22 mouse cellular contexts compared by ENCODE assay signal in genomic region chr14:55301996-55302395, GRCm38 (mm10).
DNase-seq lines count a peak whose midpoint lies in the region; ATAC-seq lines count a peak whose summit lies in the region.
"Had no signal": no experiment of that assay in that cellular context is flagged by ENCODE, and none has a peak within 500 bp of the region (broad histone marks: within the 10 kb centered on the region; RNA-seq: fewer than 3 reads in every experiment).

No protein-coding gene starts in this region.

- no peak overlapping the region for H3K9ac ChIP-seq in embryonic facial prominence, embryonic 14.5 days (ENCODE audit: low read depth, low read length)
- H3K9ac ChIP-seq: embryonic facial prominence, embryonic 15.5 days; forebrain, postnatal 0 days; hindbrain, embryonic 12.5 days; hindbrain, embryonic 15.5 days had no signal

- H3K27ac ChIP-seq in embryonic facial prominence, embryonic 14.5 days (replicated peaks; ENCODE audit: low read depth, low read length) = no peak overlapping the region
- H3K27ac ChIP-seq in embryonic facial prominence, embryonic 10.5 days (replicated peaks) = no peak overlapping the region
- no peak overlapping the region for H3K27ac ChIP-seq in heart, embryonic 10.5 days
- H3K27ac ChIP-seq: embryonic facial prominence, embryonic 15.5 days; gastrocnemius, adult 2 months; hindbrain, embryonic 12.5 days; hindbrain, embryonic 15.5 days had no signal

- no peaks in the 10 kb centered on the region for H3K36me3 ChIP-seq in embryonic facial prominence, embryonic 14.5 days (ENCODE audit: control insufficient read depth, insufficient read depth, low read length)
- H3K36me3 ChIP-seq in embryonic facial prominence, embryonic 10.5 days (replicated peaks) = no peaks in the 10 kb centered on the region
- H3K36me3 ChIP-seq in heart, embryonic 10.5 days = no peaks in the 10 kb centered on the region
- H3K36me3 ChIP-seq: embryonic facial prominence, embryonic 15.5 days; hindbrain, embryonic 12.5 days; hindbrain, embryonic 15.5 days had no signal

- 41% methylated on average over 2 of the region's 2 CpGs for WGBS in embryonic facial prominence, embryonic 14.5 days
- 66% methylated on average over 2 of the region's 2 CpGs for WGBS in embryonic facial prominence, embryonic 10.5 days
- WGBS in heart, embryonic 10.5 days = 42% methylated on average over 2 of the region's 2 CpGs

- no peaks in the 10 kb centered on the region for H3K27me3 ChIP-seq in embryonic facial prominence, embryonic 14.5 days (replicated peaks; ENCODE audit: control insufficient read depth, insufficient read depth, low read length)
- no peaks in the 10 kb centered on the region for H3K27me3 ChIP-seq in embryonic facial prominence, embryonic 10.5 days (replicated peaks; ENCODE audit: low read depth, poor library complexity, severe bottlenecking)
- H3K27me3 ChIP-seq in heart, embryonic 10.5 days (ENCODE audit: insufficient read depth, poor library complexity, severe bottlenecking) = no peaks in the 10 kb centered on the region; the same call in 1 of the 2 replicates
- H3K27me3 ChIP-seq: embryonic facial prominence, embryonic 15.5 days; hindbrain, embryonic 12.5 days; hindbrain, embryonic 15.5 days had no signal

- H3K4me1 ChIP-seq in embryonic facial prominence, embryonic 14.5 days (ENCODE audit: control insufficient read depth, insufficient read depth, low read length) = no peaks in the 10 kb centered on the region
- 0 out of 2 replicates have a peak, but pooled peaks cover 7% of the 10 kb centered on the region for H3K4me1 ChIP-seq in embryonic facial prominence, embryonic 10.5 days
- 0 out of 2 replicates have a peak, but pooled peaks cover 5% of the 10 kb centered on the region for H3K4me1 ChIP-seq in heart, embryonic 10.5 days
- H3K4me1 ChIP-seq: embryonic facial prominence, embryonic 15.5 days; hindbrain, embryonic 12.5 days; hindbrain, embryonic 15.5 days had no signal

- no peak overlapping the region for H3K4me3 ChIP-seq in embryonic facial prominence, embryonic 14.5 days (ENCODE audit: low read depth, low read length)
- H3K4me3 ChIP-seq in embryonic facial prominence, embryonic 10.5 days = no peak overlapping the region
- H3K4me3 ChIP-seq in heart, embryonic 10.5 days = no peak overlapping the region
- H3K4me3 ChIP-seq: embryonic facial prominence, embryonic 15.5 days; gastrocnemius, adult 2 months; heart, adult 2 months; hindbrain, embryonic 12.5 days; hindbrain, embryonic 15.5 days had no signal

- no peaks in the 10 kb centered on the region for H3K9me3 ChIP-seq in embryonic facial prominence, embryonic 14.5 days (ENCODE audit: control insufficient read depth, low read length)
- H3K9me3 ChIP-seq in embryonic facial prominence, embryonic 10.5 days = no peaks in the 10 kb centered on the region
- H3K9me3 ChIP-seq in heart, embryonic 10.5 days = no peaks in the 10 kb centered on the region
- H3K9me3 ChIP-seq: embryonic facial prominence, embryonic 15.5 days; hindbrain, embryonic 12.5 days; hindbrain, embryonic 15.5 days had no signal

- no peak overlapping the region for H3K4me2 ChIP-seq in embryonic facial prominence, embryonic 14.5 days (ENCODE audit: low read depth, low read length)
- H3K4me2 ChIP-seq: embryonic facial prominence, embryonic 15.5 days; hindbrain, embryonic 12.5 days; hindbrain, embryonic 15.5 days had no signal

- peak; percentile 57; the same call in 1 of the 2 replicates for ATAC-seq in embryonic facial prominence, embryonic 14.5 days (ENCODE audit: low read depth)
- ATAC-seq: forebrain, embryonic 14.5 days; forebrain, postnatal 0 days had no signal

- peak; percentile 5 for DNase-seq in embryonic facial prominence, embryonic 14.5 days (ENCODE audit: low spot score)
- DNase-seq in embryonic facial prominence, embryonic 10.5 days (ENCODE audit: low spot score) = no peak
- DNase-seq in heart, adult 9 months (ENCODE audit: low spot score in 2 of 2) = peak; percentile 5 to 7
- no peak for DNase-seq in heart, embryonic 10.5 days (ENCODE audit: low spot score)
- peak; percentile 50 for DNase-seq in Muller cell, postnatal 12 days (ENCODE audit: inconsistent ontology term)
- peak; percentile 26 for DNase-seq in lung, postnatal 36 days
- no peak for DNase-seq in adrenal gland, postnatal 10 days
- DNase-seq: adrenal gland, adult 2 months; adrenal gland, postnatal 25 days; cerebellum, adult 11-12 months; cerebellum, adult 8-10 months; cerebellum, postnatal 10 days; cerebellum, postnatal 36 days; embryo, embryonic 11 days; forebrain, postnatal 0 days; gastrocnemius, adult 2 months; gastrocnemius, postnatal 14 days; heart, adult 2 months had no signal

Comparison
In these comparisons a context has a peak if more than half of its experiments do, and no peak if none do; other contexts are left out.
1. DNase-seq: peak in embryonic facial prominence, embryonic 14.5 days (single experiment), heart, adult 9 months (2 of 2), Muller cell, postnatal 12 days (single experiment) and lung, postnatal 36 days (single experiment); none in embryonic facial prominence, embryonic 10.5 days (single experiment), heart, embryonic 10.5 days (single experiment) and adrenal gland, postnatal 10 days (single experiment).